Mouse (Mus musculus): ENCODE data around the gene Srpx2.

Srpx2 gene

DNA sequence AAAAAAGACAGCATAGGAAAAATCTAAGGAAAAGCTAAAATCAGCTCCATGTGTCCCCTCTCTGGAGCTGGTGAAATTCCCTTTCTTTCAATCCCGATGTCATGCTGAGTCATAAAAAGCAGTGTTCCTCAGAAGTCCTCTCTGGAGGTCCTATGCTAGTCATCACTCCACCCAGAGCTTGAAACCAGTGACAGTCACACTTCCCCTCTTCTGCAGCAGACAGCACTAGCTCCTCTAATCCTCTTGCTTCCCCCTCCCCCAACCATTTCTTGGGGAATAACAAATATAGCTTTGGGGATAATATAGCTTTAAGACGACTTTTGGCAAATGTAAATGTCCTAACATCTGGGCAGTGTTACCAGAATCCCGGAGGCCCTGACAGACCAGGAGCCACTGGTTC, at the start of gene Srpx2:
Gene Srpx2, plus strand, starts transcription at position 166 of the 400 bp plus-strand sequence.
- no peak for DNase-seq

DNA sequence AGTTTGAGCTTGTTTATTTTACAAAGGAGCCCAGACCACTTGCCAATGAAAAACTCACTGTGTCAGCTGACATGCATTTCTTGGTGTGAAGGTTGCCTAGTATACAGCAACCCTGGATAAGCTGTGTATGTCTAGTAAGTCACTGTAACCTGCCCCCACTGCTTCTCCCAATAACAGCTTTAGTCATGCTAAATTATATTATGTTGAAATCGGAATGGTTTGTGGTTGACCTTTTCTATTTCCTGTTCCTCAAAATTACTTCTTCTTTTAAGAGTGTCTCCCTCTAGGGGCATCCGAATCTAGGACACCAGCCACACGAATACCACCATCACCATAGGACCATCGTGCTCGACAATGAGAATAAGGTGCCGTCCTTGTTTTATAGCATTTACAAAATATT, 38.5 kb upstream of the Srpx2 start:
- no peak for DNase-seq

DNA sequence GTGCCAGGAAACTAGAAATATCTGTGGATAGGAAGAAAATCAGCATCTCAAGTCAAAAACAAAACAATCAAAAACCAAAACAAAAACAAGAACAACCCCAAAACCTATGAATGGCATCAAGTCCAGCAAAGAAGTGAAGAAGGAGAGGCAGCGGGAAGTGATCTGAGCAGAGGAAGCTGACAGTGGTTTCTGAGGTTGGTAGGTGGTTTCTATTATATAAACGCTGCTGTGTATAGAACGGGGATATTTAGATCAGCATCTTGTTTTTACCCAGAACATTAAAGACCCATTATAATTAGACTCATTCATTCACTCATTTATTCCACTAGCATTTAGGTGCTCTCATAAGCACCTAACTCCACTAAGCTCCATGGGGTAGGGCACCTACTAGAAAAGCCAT, 20.9 kb upstream of the Srpx2 start:
- DNase-seq: no peak

DNA sequence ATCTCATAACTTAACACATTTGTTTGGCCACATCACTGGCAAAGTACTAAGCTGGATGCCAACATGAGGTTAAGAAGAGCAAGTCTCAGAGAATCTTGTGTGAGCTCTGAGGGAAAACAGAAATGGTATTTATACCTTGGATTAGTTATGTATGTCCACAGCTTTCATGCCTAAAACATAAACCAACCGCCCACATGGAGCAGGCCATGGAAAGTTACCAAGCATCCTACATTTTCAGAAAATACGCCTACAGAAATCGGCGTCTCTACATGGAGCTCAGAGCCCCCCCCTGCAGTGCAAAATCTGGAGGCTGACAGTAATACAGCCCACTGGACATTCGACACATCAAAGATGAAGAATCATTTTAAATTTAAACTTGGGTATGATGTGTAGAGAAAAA, 20.1 kb upstream of the Srpx2 start:
- no peak for DNase-seq

DNA sequence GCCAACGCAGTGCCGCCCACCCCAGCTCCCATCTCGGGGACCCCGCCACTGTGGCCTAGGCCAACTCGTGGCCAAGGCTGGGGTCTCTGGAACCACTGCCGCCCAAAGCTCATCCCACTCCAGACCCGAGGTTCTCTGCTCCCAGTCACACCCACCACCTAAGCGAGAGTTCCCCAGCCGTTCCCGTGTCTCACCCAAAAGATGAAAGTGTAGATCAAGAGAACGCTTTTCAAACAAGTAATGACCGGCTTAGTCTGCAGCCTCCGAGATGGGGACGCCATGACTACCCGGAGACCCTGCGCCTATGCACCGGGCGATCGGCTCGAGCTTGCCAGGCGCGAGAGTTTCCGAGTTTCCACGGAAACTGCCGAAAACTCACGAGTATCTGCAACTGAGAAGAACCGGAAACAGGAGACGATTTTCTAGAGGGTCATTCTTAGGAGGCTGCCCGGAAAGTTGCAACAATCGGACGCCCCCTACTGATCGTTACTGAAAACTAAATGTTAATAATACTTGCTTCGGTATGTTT, 10.1 kb upstream of the Srpx2 start, which contains the start of gene Tspan6:
Gene Tspan6, minus strand, starts transcription at position 416 of the 529 bp plus-strand sequence.
- peak; percentile 61 for DNase-seq

DNA sequence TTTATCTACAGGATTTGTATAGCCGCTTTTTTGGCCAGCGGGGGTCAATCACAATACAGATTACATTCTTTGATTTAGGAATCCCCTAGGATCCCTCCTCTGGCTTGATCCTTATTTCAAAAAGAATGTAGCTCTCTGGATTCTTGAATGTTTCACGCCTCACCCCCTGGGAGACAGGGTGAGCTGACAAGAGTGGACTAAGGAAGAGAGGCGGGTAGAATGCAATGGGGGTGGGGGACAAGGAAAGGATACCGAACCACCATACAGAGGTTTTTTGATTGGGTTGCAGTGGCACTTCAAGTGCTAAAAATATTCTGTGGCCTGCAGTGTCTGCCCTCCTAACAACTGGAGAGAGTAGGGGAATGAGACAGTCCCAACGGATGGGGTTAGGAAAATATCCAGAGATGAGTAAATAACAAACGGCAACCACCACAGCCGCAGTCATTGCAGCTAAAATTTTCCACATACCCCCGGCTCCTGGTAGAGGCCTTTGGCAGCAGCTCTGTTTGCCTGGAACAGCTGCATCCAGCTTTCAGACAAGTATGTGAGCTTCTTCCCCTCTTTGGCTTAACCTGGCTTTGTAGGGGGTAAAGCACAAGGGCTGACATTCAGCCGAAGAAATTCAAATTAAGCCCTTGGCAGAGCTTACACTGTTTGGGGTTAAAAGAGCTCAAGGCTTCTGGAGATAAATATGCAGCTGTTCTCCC, 3.3 kb downstream of the Srpx2 start:
- DNase-seq: no peak

DNA sequence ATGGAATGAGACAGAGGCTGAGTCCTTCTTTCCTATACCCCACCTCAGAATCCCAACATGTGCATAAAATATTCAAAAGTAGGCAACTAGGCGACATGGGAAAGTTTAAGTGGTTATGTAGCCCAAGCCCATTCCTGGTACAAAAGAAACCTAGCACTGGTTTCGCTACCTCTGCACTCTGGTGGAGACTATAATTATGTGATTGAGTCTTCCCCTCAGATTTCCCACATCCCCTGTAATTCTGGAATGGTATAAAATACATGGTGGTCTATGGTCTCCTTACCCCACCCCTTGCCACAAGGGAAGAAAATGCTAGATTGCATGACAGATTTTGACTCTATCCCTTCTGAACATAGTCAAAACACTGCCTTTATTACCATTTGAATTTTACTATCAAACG, 4.8 kb downstream of the Srpx2 start:
- DNase-seq: no peak

DNA sequence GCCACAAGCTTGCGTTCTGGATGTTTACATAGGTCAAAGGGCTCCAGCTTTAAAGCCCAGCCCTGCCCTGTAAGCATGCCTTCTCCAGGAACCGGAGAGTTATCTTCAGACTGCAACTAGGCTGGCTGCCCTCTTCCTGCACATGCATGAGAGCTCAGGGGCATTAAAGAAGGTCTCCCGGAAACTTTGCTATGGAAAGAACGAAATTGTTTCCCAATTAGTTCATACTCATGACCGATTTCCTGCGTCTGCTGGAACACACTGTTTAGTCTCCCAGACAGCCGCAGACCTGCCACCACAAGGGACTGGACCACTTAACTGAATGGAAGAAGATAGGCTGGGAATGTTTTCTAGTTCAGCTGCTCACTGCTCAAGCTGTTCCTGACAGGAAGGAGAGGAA, 6.0 kb downstream of the Srpx2 start:
- no peak for DNase-seq

DNA sequence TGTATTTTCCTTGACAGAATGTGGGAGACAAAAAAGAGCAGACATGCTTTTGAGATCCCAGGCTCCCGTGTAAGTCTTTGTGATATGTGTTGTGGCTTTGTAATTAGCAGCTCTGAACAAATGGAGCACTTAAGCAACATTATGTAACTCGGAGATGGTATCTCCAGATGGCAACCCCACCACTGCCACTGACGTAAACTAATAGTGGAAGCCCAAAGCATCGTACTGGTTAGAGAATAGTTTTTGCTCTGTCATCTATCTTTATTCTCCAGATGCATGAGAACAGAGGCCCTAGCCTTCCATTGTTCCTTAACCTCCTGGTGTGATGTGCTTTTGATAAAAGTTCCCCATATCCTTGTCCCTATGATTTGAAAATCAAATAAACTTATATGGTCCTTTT, 13.0 kb downstream of the Srpx2 start:
- DNase-seq: no peak

DNA sequence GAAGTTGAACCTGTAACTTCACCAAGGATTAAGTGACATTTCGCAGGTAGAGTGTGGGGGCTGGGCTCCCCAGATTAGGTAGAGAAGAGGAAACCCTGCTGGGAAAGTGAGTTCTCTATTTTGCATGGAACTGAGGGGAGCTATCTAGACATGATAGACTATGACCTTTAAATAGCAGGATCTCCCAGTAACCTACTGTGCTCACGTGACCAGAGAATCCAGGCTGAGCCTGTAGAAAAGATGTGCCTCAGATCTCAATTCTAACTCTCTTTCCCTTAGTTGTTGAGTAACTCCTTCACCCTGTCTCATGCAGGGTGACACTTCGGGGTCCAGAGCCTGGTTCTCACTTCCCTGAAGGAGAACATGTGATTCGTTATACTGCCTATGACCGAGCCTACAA, 18.5 kb downstream of the Srpx2 start:
- no peak for DNase-seq

DNA sequence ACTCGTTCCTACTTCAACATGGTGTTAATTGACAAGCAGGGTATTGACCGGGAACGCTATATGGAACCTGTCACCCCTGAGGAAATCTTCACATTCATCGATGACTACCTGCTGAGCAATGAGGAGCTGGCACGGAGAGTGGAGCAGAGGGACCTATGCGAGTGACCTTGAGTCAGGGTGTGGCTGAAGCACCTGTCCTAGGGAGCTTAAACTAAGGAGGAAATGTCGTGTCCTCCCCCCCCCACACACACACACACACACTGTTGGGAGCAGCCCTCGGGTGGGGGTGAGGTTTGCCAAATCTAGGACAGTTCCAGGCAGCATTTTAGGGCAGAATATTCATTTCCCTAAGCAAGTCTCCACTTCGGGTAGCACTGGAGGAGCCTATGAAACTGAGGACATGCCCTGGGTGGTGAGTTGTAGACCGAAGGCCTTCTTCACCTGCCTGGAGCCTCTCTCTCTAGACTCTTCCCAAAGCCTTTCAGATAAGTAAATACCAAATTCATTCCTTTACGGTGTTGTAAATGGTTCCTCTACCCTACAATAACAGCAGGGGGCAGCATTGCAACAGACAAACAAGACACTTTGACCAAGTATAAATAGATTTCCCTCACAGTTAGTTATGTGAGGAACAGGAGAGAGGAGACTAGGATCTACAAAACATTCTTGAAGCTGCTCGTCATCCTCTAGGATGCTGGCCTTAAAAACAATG, 23.2 kb downstream of the Srpx2 start:
- peak; percentile 6 for DNase-seq

DNA sequence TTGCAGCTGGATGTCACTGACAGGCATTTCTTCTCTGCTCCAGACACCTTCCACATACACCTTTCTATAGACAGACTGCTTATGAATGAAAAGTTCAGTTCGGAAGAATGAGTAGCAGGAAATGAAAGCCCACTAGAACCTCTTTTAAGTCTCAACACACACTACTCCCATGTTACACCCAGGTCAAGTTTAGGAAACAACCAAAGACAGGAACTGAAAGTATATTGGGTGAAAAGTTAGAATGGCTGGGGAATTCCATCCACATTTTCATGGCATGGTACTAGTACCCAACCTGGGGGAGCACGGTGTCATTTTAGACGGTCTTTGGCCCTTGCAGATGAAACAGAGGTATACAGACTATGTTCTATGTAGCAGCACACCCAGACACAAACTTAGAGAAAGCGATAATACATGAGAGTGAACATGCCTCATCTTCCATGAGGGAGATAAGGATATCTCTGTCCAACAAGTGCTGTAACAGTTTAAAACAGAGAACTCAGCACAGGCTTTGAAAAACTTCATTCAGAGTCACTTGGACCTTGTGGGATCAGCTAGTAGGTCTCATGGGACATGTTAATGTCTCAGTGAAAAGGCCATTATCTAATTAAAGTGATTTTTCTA, 28.5 kb downstream of the Srpx2 start:
- no peak for DNase-seq

DNA sequence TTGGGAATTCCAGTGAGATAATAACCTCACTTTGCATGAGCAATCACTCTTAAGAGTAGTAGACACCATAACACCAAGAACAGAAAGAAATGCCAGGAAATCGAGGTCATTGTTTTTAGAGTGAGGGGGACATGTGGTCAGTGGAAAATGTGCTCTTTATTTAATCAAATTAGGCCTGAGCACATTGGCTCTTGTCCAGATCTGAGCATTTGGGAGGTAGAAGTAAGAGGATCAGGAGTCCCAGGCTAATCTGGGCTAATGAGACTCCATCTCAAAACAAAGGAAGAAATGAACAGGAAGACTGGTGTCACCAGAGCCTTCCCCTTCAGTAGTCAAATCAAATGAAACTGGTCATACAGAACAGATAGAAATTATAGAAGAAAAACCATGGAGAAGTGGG, 31.3 kb downstream of the Srpx2 start:
- no peak for DNase-seq

DNA sequence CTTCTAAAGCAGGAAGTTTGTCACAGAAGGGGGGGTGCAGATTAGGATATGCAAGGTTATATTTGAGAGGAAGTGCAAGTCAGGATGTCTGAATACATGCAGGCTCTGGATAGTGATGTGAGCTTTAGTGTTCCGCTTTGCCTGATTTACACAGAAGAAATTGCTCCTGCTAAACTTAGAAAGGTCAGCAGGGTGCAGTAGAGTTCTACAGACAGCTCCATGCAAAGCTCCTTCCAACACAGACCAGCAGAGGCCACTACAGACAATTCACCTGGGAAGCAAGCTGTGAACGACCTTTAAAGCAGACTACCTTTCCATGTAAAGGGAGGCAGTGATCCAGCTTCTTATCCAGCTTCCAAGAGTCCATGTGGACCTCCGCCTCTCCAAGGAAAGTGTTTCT, 39.2 kb downstream of the Srpx2 start:
- peak; percentile 44 for DNase-seq

DNA sequence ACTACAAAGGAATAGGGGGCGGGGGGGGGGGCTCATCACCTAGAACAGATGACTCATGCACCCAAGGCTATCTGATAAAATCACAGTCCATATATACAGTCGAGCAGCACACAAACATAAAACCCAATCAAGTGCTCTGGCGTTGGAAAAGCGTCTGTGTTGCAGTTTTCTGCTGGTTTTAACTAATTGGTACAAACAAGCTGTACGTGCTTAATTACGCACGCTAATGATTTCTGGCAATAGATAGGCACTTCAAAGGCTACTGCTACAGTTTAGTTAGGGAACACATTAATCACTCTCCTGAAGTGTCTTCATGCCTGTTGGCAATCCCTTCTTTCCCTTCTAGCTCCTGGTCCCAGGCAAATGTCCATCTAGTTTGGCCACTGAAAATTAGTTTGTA, 46.4 kb downstream of the Srpx2 start:
- DNase-seq: no peak

DNA sequence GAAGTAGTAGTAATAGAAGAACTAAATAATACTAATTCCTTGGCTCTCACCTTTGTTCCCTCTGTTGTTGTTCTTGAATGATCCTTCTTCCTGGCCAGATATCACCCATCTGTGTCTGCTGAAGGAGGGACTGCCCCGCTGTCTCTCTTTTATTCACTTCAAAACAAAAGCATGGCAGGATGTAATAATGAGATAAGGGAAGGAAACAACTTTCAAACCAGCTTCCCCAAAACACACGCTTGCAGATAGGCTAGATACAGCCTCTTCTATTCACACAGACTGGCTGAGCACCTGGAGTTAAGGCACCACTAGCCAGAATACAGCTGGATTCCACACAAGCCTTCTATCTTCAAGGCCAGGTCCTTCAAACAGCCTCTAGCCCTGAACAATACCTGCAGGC, 52.4 kb downstream of the Srpx2 start:
- no peak for DNase-seq

DNA sequence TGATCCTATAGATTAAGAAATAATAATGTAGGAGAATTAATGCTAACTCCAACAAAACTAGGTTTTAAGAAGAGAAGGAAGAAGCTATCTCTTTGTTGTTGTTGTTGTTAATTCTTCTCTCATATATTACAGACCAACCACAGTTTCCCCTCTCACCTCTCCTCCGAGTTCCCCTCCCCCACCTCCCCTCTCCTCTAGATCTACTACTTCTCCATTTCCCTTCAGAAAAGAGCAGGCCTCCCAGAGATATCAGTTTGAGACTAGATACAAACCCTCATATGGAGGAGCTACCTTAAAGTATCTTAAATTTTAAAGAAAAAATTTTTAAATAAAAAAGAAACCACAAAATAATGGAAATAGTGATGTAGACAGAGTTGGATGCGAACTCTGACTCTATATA, 56.4 kb downstream of the Srpx2 start:
- DNase-seq: no peak

DNA sequence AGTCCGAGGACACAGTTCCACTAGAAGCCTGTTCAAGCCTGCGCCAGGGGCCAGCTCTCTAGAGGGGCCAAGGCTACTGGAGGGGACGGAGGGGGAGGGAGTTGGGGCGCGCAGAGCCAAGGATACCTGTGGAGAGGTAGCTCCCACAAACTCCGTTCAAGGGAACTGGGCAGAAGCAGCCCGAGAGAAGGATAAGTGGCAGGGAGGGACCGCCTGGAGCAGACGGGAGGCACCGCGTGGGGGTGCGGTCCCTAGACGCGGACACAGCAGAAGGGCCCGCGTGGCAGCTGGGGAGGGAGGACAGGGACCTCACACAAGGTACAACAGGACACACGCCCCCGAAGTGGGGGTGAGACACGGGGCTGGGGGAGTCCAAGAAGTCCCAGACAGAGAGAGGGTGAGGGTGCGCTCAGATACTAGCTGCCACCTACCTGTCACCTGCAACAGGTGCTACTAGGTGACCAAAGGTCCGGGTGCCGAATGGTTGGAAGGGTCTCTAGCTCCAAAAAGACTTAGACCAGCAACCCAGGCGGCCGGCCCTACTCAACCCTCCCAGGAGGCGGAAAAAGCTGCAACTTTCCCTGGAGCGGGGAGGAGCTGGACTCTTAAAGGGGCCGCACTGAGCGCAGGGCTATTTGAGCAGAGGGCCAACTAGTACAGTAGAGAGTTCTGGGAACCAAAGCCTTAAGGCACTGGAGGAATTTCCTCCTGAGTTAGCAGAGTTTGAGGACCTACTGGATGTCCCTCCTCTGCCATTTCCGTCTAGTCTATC, 73.2 kb downstream of the Srpx2 start, which contains the start of gene Sytl4:
Gene Sytl4, minus strand, starts transcription at position 582 of the 772 bp plus-strand sequence.
- no peak for DNase-seq
